Mouse (Mus musculus): ENCODE results near the gene Tifa.

DNA sequence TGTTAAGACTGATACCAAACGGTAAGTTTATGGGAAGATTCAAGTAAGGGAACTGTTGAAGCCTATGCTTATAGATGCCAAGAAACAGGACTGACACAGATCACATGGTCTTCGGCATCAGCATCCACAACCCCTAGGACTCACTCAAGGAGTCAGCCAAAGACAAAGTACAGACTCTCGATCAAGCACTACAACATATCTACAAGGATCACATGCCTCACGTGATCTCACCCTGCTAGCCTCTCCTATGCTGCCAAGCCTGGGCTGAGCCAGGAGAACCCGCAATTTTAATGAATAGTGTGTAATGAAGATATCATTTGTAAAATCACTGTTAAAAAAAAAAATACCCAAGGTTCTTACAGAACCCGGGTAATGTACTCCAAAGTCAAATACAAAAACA is 46.0 kb downstream of the Tifa start:
- TF ChIP-seq CTCF (IDR thresholded peaks at IDR 0.05; ENCODE audit: low read depth) (no peak), EP300 (IDR thresholded peaks at IDR 0.05; ENCODE audit: low read depth) (no peak)

All from liver, postnatal 0 days (tissue).